Mouse (Mus musculus): ENCODE measurements at regions not wholly inside any gene's neighbourhood (a gene's known extent, or its start where the extent isn't known, plus 50 kb on each side); places are given as distances from the start of the nearest gene placed in this dataset.

GRCm38 (mm10) chr14:114855055-114855740 lies 236.8 kb upstream of the Gpc5 start:
- ATAC-seq: 0 out of 2 replicates have a peak, but pooled peaks have one; percentile 16
- no peaks in the 10 kb centered on the region for H3K9me3 ChIP-seq
- H3K4me3 ChIP-seq (replicated peaks): no peak overlapping the region
- no peaks in the 10 kb centered on the region for H3K27me3 ChIP-seq (replicated peaks)
- no peak overlapping the region for H3K27ac ChIP-seq
- no peak overlapping the region for H3K9ac ChIP-seq
- 37% methylated on average over 12 of the region's 12 CpGs for WGBS
- H3K4me1 ChIP-seq (replicated peaks): no peaks in the 10 kb centered on the region
- H3K4me2 ChIP-seq (replicated peaks): no peak overlapping the region
- no peaks in the 10 kb centered on the region for H3K36me3 ChIP-seq

GRCm38 (mm10) chr14:114855746-114856145 lies 236.3 kb upstream of the Gpc5 start:
- no peak overlapping the region for H3K4me2 ChIP-seq (replicated peaks)
- 39% methylated on average over 3 of the region's 3 CpGs for WGBS
- no peak for ATAC-seq

GRCm38 (mm10) chr14:114856243-114857031 lies 235.6 kb upstream of the Gpc5 start:
- Histone ChIP-seq H3K4me3 (replicated peaks) (no peak overlapping the region), H3K4me2 (replicated peaks) (no peak overlapping the region), H3K36me3 (no peaks in the 10 kb centered on the region), H3K9me3 (no peaks in the 10 kb centered on the region), H3K4me1 (replicated peaks) (no peaks in the 10 kb centered on the region), H3K27ac (no peak overlapping the region), H3K9ac (no peak overlapping the region), H3K27me3 (replicated peaks) (no peaks in the 10 kb centered on the region)
- ATAC-seq: peak; percentile 33; the same call in 1 of the 2 replicates
- WGBS: 42% methylated on average over 18 of the region's 18 CpGs

More at GRCm38 (mm10) chr14:114855746-114856145, 236.3 kb upstream of the Gpc5 start:
- H3K36me3 ChIP-seq: no peaks in the 10 kb centered on the region
- H3K4me3 ChIP-seq (replicated peaks): no peak overlapping the region
- H3K27me3 ChIP-seq (replicated peaks): no peaks in the 10 kb centered on the region
- H3K27ac ChIP-seq: no peak overlapping the region
- H3K4me1 ChIP-seq (replicated peaks): no peaks in the 10 kb centered on the region
- H3K9me3 ChIP-seq: no peaks in the 10 kb centered on the region
- H3K9ac ChIP-seq: no peak overlapping the region

- no peaks in the 10 kb centered on the region for H3K27me3 ChIP-seq (replicated peaks)
- no peaks in the 10 kb centered on the region for H3K4me1 ChIP-seq (replicated peaks)
- no peak for ATAC-seq
- 17% methylated on average over 4 of the region's 4 CpGs for WGBS
- H3K9ac ChIP-seq: no peak overlapping the region
- no peak overlapping the region for H3K27ac ChIP-seq
- no peak overlapping the region for H3K4me3 ChIP-seq (replicated peaks)
- H3K4me2 ChIP-seq (replicated peaks): no peak overlapping the region
- H3K9me3 ChIP-seq: no peaks in the 10 kb centered on the region
- H3K36me3 ChIP-seq: no peaks in the 10 kb centered on the region
These were observed 234.8 kb upstream of the Gpc5 start for GRCm38 (mm10) chr14:114857171-114857570.

GRCm38 (mm10) chr14:114857689-114858088 lies 234.3 kb upstream of the Gpc5 start:
- ATAC-seq: peak; percentile 67
- no peak overlapping the region for H3K27ac ChIP-seq
- no peaks in the 10 kb centered on the region for H3K9me3 ChIP-seq
- H3K36me3 ChIP-seq: no peaks in the 10 kb centered on the region
- H3K9ac ChIP-seq: no peak overlapping the region
- no peak overlapping the region; the same call in 1 of the 2 replicates for H3K4me2 ChIP-seq (replicated peaks)
- WGBS: 7% methylated on average over 7 of the region's 7 CpGs
- no peaks in the 10 kb centered on the region for H3K27me3 ChIP-seq (replicated peaks)
- H3K4me1 ChIP-seq (replicated peaks): no peaks in the 10 kb centered on the region
- H3K4me3 ChIP-seq (replicated peaks): no peak overlapping the region

- Histone ChIP-seq H3K9me3 (no peaks in the 10 kb centered on the region), H3K27me3 (replicated peaks) (no peaks in the 10 kb centered on the region), H3K36me3 (no peaks in the 10 kb centered on the region), H3K4me2 (replicated peaks) (no peak overlapping the region), H3K9ac (no peak overlapping the region), H3K27ac (no peak overlapping the region), H3K4me3 (replicated peaks) (no peak overlapping the region), H3K4me1 (replicated peaks) (no peaks in the 10 kb centered on the region)
- 75% methylated on average over 4 of the region's 4 CpGs for WGBS
- no peak for ATAC-seq
These were observed 228.4 kb upstream of the Gpc5 start for GRCm38 (mm10) chr14:114863585-114863984.

GRCm38 (mm10) chr14:114864102-114864501 lies 227.9 kb upstream of the Gpc5 start:
- H3K4me2 ChIP-seq (replicated peaks): no peak overlapping the region
- H3K36me3 ChIP-seq: no peaks in the 10 kb centered on the region
- H3K4me1 ChIP-seq (replicated peaks): no peaks in the 10 kb centered on the region
- H3K9me3 ChIP-seq: no peaks in the 10 kb centered on the region
- ATAC-seq: no peak
- 88% methylated on average over 5 of the region's 5 CpGs for WGBS
- no peak overlapping the region for H3K27ac ChIP-seq
- no peak overlapping the region for H3K4me3 ChIP-seq (replicated peaks)
- no peaks in the 10 kb centered on the region for H3K27me3 ChIP-seq (replicated peaks)
- H3K9ac ChIP-seq: no peak overlapping the region

GRCm38 (mm10) chr14:114869233-114869632 lies 222.8 kb upstream of the Gpc5 start:
- no peaks in the 10 kb centered on the region for H3K36me3 ChIP-seq
- H3K4me3 ChIP-seq (replicated peaks): no peak overlapping the region
- no peaks in the 10 kb centered on the region for H3K4me1 ChIP-seq (replicated peaks)
- no peak overlapping the region for H3K9ac ChIP-seq
- no peaks in the 10 kb centered on the region for H3K27me3 ChIP-seq (replicated peaks)
- H3K27ac ChIP-seq: no peak overlapping the region
- WGBS: 16% methylated on average over 5 of the region's 5 CpGs
- ATAC-seq: no peak
- no peaks in the 10 kb centered on the region for H3K9me3 ChIP-seq
- H3K4me2 ChIP-seq (replicated peaks): no peak overlapping the region

- 31% methylated on average over 3 of the region's 3 CpGs for WGBS
- no peaks in the 10 kb centered on the region for H3K27me3 ChIP-seq (replicated peaks)
These were observed 216.9 kb upstream of the Gpc5 start for GRCm38 (mm10) chr14:114875101-114875500.

GRCm38 (mm10) chr14:114876427-114876826 lies 215.6 kb upstream of the Gpc5 start:
- H3K4me1 ChIP-seq (replicated peaks): no peaks in the 10 kb centered on the region
- H3K9ac ChIP-seq: no peak overlapping the region
- no peak overlapping the region for H3K4me3 ChIP-seq (replicated peaks)
- H3K9me3 ChIP-seq: no peaks in the 10 kb centered on the region
- 65% methylated on average over 9 of the region's 9 CpGs for whole genome bisulfite sequencing
- no peaks in the 10 kb centered on the region for H3K27me3 ChIP-seq (replicated peaks)
- H3K4me2 ChIP-seq (replicated peaks): no peak overlapping the region
- ATAC-seq: no peak
- H3K27ac ChIP-seq: no peak overlapping the region
- H3K36me3 ChIP-seq: no peaks in the 10 kb centered on the region

More at GRCm38 (mm10) chr14:114875101-114875500, 216.9 kb upstream of the Gpc5 start:
- H3K4me1 ChIP-seq (replicated peaks): no peaks in the 10 kb centered on the region
- no peaks in the 10 kb centered on the region for H3K36me3 ChIP-seq
- H3K4me3 ChIP-seq (replicated peaks): no peak overlapping the region
- no peak for ATAC-seq
- H3K4me2 ChIP-seq (replicated peaks): no peak overlapping the region
- H3K9me3 ChIP-seq: no peaks in the 10 kb centered on the region
- no peak overlapping the region for H3K9ac ChIP-seq
- no peak overlapping the region for H3K27ac ChIP-seq

GRCm38 (mm10) chr14:114877477-114877876 lies 214.5 kb upstream of the Gpc5 start:
- Histone ChIP-seq H3K4me2 (replicated peaks) (no peak overlapping the region), H3K4me3 (replicated peaks) (no peak overlapping the region), H3K4me1 (replicated peaks) (no peaks in the 10 kb centered on the region), H3K27ac (no peak overlapping the region), H3K36me3 (no peaks in the 10 kb centered on the region), H3K27me3 (replicated peaks) (no peaks in the 10 kb centered on the region), H3K9ac (no peak overlapping the region), H3K9me3 (no peaks in the 10 kb centered on the region)
- 39% methylated on average over 5 of the region's 5 CpGs for WGBS
- ATAC-seq: no peak

GRCm38 (mm10) chr14:114880291-114880690 lies 211.7 kb upstream of the Gpc5 start:
- no peak; the same call in 1 of the 2 replicates for ATAC-seq
- WGBS: 69% methylated on average over 4 of the region's 4 CpGs
- no peaks in the 10 kb centered on the region for H3K9me3 ChIP-seq
- no peak overlapping the region for H3K4me3 ChIP-seq (replicated peaks)
- H3K27ac ChIP-seq: no peak overlapping the region
- H3K4me2 ChIP-seq (replicated peaks): no peak overlapping the region
- H3K9ac ChIP-seq: no peak overlapping the region
- H3K4me1 ChIP-seq (replicated peaks): no peaks in the 10 kb centered on the region
- no peaks in the 10 kb centered on the region for H3K27me3 ChIP-seq (replicated peaks)
- no peaks in the 10 kb centered on the region for H3K36me3 ChIP-seq

Measured in intestine, embryonic 15.5 days (tissue).